Mouse (Mus musculus) lung, postnatal 0 days (tissue): ENCODE data around the gene Gpr35.

Experiments
- CTCF ChIP-seq: IDR thresholded peaks from 2 replicates; pipeline ENCODE4 v1.5.1; 2016; ENCODE audit warnings: antibody characterized with exemption, mild to moderate bottlenecking
- EP300 ChIP-seq: IDR thresholded peaks from 2 replicates; pipeline ENCODE4 v1.6.1; 2016; ENCODE audit warnings: antibody characterized with exemption, mild to moderate bottlenecking, control low read depth

DNA sequence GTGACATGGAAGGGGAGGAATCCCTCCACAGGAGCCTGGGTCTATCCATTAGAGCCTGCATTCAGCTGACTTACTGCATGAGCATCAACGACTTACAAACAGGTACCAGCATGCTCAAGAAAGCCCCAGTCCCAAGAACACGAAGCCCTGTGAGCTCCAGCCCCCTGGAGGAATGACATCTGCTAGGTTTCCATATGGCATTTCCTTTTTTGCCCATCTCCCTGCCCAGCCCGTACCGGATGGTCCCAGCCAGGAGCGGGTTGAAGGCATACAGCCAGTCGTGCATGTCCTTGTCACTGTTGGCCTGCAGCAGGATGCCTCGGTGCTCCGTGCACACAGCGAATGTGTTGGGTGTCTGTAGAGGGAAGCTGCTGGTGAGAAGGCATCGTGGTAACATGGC, 68.1 kb downstream of the Gpr35 start:
- TF ChIP-seq CTCF (no peak), EP300 (no peak)
